Mouse (Mus musculus): Measurements from ENCODE around the gene Sephs2. TPM values are rescaled to one million over a fixed set of nuclear protein-coding genes. Genes with fewer than 3 reads are reported as not detected.
"Not testable (repeated sequence)": the region's sequence is repeated elsewhere in the genome, so short reads cannot be mapped to it uniquely, and the experiment has no call there.

Gene Sephs2
- total and polyA plus RNA-seq, 2 experiments from 2014 or later = 70.0 to 95.2 TPM

DNA sequence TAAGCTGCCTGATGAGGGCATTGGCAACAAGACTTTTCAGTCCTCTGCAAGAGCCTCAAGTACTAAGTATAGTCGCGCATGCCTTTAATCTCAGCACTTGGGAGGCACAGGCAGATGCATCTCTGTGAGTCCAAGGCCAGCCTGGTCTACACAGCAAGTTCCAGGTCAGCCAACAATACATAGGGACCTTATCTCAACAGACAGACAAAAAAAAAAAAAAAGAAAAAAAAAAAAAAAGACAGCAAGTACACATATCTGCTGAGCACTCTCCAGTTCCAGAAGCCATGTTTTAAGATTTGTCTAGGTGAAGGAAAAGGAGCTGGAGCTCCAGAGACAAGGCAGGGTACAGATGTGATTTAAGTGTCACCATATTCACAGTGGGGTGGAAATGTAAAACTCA is 17.9 kb downstream of the Sephs2 start:
- WGBS = 94% methylated on average over 2 of the region's 2 CpGs
- TF ChIP-seq CTCF (IDR thresholded peaks at IDR 0.05) = no peak
- DNase-seq (ENCODE audit: low spot score) = no peak
- no peak overlapping the region for H3K27ac ChIP-seq (ENCODE audit: low read depth, low read length)
- H3K27me3 ChIP-seq (ENCODE audit: insufficient read depth, low read length) = no peaks in the 10 kb centered on the region
- H3K36me3 ChIP-seq (ENCODE audit: insufficient read depth, low read length) = peaks cover 7% of the 10 kb centered on the region; the same call in 1 of the 2 replicates
- no peak overlapping the region for H3K9ac ChIP-seq (replicated peaks; ENCODE audit: low read length, poor library complexity, severe bottlenecking)
- ATAC-seq (ENCODE audit: low FRiP score) = no peak
- no peaks in the 10 kb centered on the region for H3K9me3 ChIP-seq (ENCODE audit: low read length)
- peaks cover 5% of the 10 kb centered on the region; the same call in 1 of the 2 replicates for H3K4me1 ChIP-seq (ENCODE audit: insufficient read depth, low read length)
- H3K4me2 ChIP-seq (ENCODE audit: low read depth, low read length, poor library complexity, severe bottlenecking) = no peak overlapping the region
- H3K4me3 ChIP-seq (ENCODE audit: low read depth, low read length) = no peak overlapping the region

DNA sequence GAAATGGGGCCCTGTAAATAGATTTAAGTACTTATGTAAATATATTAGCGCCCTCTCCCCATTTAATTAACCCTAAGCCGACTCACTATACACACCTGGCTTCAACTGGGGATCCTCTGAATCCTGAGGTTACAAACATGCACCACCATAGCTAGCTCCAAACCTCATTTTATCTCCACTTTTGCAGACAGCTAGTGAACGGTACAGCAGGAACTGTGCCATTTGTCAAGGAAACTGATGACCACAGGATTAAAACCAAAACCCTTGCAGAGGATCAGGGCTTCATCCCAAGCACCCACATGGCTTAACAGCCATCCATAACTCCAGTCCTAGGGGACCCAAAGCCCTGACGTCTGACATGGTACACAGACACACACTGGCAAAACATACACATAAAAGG is 18.8 kb downstream of the Sephs2 start:
- TF ChIP-seq CTCF (IDR thresholded peaks at IDR 0.05) = no peak
- 27% methylated on average over 4 of the region's 4 CpGs for WGBS
- no peak for DNase-seq (ENCODE audit: low spot score)

DNA sequence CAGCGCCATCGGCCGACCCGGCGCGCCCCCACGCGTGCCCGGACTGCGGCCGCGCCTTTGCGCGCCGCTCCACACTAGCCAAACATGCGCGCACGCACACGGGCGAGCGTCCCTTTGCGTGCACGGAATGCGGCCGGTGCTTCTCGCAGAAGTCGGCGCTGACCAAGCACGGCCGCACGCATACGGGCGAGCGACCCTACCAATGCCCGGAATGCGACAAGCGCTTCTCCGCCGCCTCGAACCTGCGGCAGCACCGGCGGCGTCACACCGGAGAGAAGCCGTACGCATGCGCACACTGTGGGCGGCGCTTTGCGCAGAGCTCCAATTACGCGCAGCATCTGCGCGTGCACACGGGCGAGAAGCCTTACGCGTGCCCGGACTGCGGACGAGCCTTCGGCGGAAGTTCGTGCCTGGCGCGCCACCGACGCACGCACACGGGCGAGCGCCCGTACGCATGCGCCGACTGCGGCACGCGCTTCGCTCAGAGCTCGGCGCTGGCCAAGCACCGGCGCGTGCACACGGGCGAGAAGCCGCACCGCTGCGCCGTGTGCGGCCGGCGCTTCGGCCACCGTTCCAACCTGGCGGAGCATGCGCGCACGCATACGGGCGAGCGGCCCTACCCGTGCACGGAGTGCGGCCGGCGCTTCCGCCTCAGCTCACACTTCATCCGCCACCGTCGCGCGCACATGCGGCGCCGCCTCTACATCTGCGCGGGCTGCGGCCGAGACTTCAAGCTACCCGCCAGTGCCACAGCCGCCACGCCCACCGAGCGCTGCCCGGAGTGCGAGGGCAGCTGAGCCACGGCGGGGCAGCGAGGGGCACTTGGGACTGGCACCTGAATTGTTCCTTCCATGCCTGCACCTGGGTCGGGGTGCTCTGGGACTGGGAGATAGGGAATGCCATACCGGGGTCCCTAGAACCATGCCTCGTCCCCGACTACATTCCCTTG is 19.8 kb downstream of the Sephs2 start:
- Histone ChIP-seq H3K27ac (ENCODE audit: low read depth, low read length) (peak overlapping the region; percentile 92), H3K36me3 (ENCODE audit: insufficient read depth, low read length) (peaks cover 16% of the 10 kb centered on the region), H3K9me3 (ENCODE audit: low read length) (no peaks in the 10 kb centered on the region), H3K9ac (replicated peaks; ENCODE audit: low read length, poor library complexity, severe bottlenecking) (peak overlapping the region; percentile 73), H3K4me1 (ENCODE audit: insufficient read depth, low read length) (no peaks in the 10 kb centered on the region), H3K4me3 (ENCODE audit: low read depth, low read length) (peak overlapping the region; percentile 54), H3K4me2 (ENCODE audit: low read depth, low read length, poor library complexity, severe bottlenecking) (peak overlapping the region; percentile 94), H3K27me3 (ENCODE audit: insufficient read depth, low read length) (no peaks in the 10 kb centered on the region)
- TF ChIP-seq CTCF (IDR thresholded peaks at IDR 0.05) = 0 out of 2 replicates have a peak, but pooled peaks have one; percentile 7
- 2% methylated on average over 128 of the region's 136 CpGs for WGBS
- DNase-seq (ENCODE audit: low spot score) = peak; percentile 99
- ATAC-seq (ENCODE audit: low FRiP score) = peak; percentile 96

More for the DNA sequence above, 18.8 kb downstream of the Sephs2 start:
- Histone ChIP-seq H3K4me2 (ENCODE audit: low read depth, low read length, poor library complexity, severe bottlenecking) (peak overlapping the region; percentile 94), H3K4me3 (ENCODE audit: low read depth, low read length) (peak overlapping the region; percentile 54), H3K27ac (ENCODE audit: low read depth, low read length) (peak overlapping the region; percentile 92), H3K9me3 (ENCODE audit: low read length) (no peaks in the 10 kb centered on the region), H3K36me3 (ENCODE audit: insufficient read depth, low read length) (peaks cover 9% of the 10 kb centered on the region), H3K4me1 (ENCODE audit: insufficient read depth, low read length) (peaks cover 4% of the 10 kb centered on the region; the same call in 1 of the 2 replicates), H3K9ac (replicated peaks; ENCODE audit: low read length, poor library complexity, severe bottlenecking) (peak overlapping the region; percentile 56; the same call in 1 of the 2 replicates), H3K27me3 (ENCODE audit: insufficient read depth, low read length) (no peaks in the 10 kb centered on the region)
- ATAC-seq (ENCODE audit: low FRiP score) = no peak

DNA sequence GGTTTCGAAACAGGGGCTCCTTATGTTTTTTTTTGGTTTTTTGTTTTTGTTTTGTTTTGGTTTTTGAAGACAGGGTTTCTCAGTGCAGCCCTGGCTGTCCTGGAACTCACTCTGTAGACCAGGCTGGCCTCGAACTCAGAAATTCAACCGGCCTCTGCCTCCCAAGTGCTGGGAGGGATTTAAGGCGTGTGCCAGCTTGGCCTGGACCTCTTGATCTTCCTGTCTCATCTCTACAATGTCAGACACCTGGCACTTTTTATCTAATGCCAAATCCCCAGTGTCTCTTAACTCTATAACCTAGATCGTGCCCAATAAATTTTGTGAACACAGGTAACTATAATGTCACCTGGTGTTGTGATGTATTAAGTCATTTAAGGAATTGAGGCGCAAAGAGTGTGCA is 20.5 kb downstream of the Sephs2 start:
- Histone ChIP-seq H3K27me3 (ENCODE audit: insufficient read depth, low read length) (no peaks in the 10 kb centered on the region), H3K4me3 (ENCODE audit: low read depth, low read length) (peak overlapping the region; percentile 54), H3K9me3 (ENCODE audit: low read length) (no peaks in the 10 kb centered on the region), H3K4me1 (ENCODE audit: insufficient read depth, low read length) (no peaks in the 10 kb centered on the region), H3K9ac (replicated peaks; ENCODE audit: low read length, poor library complexity, severe bottlenecking) (0 out of 2 replicates have a peak overlapping the region, but pooled peaks have one; percentile 73), H3K27ac (ENCODE audit: low read depth, low read length) (peak overlapping the region; percentile 92), H3K4me2 (ENCODE audit: low read depth, low read length, poor library complexity, severe bottlenecking) (peak overlapping the region; percentile 94), H3K36me3 (ENCODE audit: insufficient read depth, low read length) (peaks cover 16% of the 10 kb centered on the region)
- TF ChIP-seq CTCF (IDR thresholded peaks at IDR 0.05) = no peak
- ATAC-seq (ENCODE audit: low FRiP score) = no peak
- no peak for DNase-seq (ENCODE audit: low spot score)
- WGBS = 86% methylated on average over 6 of the region's 6 CpGs

DNA sequence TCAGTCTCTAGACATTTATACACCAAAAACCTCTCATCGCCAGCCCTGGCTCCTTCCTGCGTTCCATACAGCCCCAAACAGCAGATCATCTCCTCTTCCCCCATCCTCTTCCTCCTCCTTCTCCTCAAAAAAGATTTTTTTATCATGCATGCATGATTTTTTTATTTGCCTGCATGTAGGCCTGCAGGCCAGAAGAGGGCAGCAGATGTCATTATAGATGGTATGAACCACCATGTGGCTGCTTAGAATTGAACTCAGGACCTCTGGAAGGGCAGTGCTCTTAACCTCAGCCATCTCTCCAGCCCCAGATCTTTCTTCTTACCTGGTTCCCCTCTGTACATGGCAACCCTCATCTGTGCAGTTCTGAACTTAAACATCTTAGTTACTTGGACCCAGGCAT is 21.4 kb downstream of the Sephs2 start:
- TF ChIP-seq CTCF (IDR thresholded peaks at IDR 0.05) = peak; percentile 71
- DNase-seq (ENCODE audit: low spot score) (peak; percentile 40), ATAC-seq (ENCODE audit: low FRiP score) (no peak)
- no peak overlapping the region for H3K4me3 ChIP-seq (ENCODE audit: low read depth, low read length)
- no peaks in the 10 kb centered on the region for H3K9me3 ChIP-seq (ENCODE audit: low read length)
- H3K9ac ChIP-seq (replicated peaks; ENCODE audit: low read length, poor library complexity, severe bottlenecking) = no peak overlapping the region
- no peak overlapping the region for H3K4me2 ChIP-seq (ENCODE audit: low read depth, low read length, poor library complexity, severe bottlenecking)
- peaks cover 16% of the 10 kb centered on the region for H3K36me3 ChIP-seq (ENCODE audit: insufficient read depth, low read length)
- H3K27me3 ChIP-seq (ENCODE audit: insufficient read depth, low read length) = no peaks in the 10 kb centered on the region
- H3K4me1 ChIP-seq (ENCODE audit: insufficient read depth, low read length) = no peaks in the 10 kb centered on the region
- 88% methylated on average over 2 of the region's 2 CpGs for WGBS
- H3K27ac ChIP-seq (ENCODE audit: low read depth, low read length) = 0 out of 2 replicates have a peak overlapping the region, but pooled peaks have one; percentile 12

DNA sequence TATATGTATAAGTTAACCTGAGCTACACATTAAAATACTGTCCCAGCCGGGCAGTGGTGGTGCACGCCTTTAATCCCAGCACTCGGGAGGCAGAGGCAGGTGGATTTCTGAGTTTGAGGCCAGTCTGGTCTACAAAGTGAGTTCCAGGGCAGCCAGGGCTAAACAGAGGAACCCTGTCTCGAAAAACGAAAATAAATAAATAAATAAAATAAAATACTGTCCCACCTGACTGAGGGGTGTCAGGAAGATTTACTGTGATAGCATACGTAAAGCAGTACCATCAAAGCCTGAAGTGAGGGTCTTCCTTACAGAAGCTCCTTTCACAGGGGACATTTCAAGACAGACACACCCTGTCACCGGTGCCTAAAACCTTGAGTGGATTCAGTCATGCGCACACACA is 23.3 kb downstream of the Sephs2 start:
- peaks cover 13% of the 10 kb centered on the region for H3K36me3 ChIP-seq (ENCODE audit: insufficient read depth, low read length)
- H3K9ac ChIP-seq (replicated peaks; ENCODE audit: low read length, poor library complexity, severe bottlenecking); DNase-seq (ENCODE audit: low spot score); H3K27me3 ChIP-seq (ENCODE audit: insufficient read depth, low read length); H3K4me2 ChIP-seq (ENCODE audit: low read depth, low read length, poor library complexity, severe bottlenecking); H3K4me1 ChIP-seq (ENCODE audit: insufficient read depth, low read length); H3K9me3 ChIP-seq (ENCODE audit: low read length); ATAC-seq (ENCODE audit: low FRiP score); H3K27ac ChIP-seq (ENCODE audit: low read depth, low read length); H3K4me3 ChIP-seq (ENCODE audit: low read depth, low read length): not testable (repeated sequence)
- WGBS = 93% methylated on average over 8 of the region's 8 CpGs

Measured in midbrain, postnatal 0 days (tissue).